Mouse (Mus musculus): ENCODE results near the gene Stard3. TPM values are rescaled to one million over a fixed set of nuclear protein-coding genes. Genes with fewer than 3 reads are reported as not detected.

Stard3 gene
- polyA plus RNA-seq, 1 experiment from 2014 or later: 39.8 TPM

Other genes with a start within 250 kb of the Stard3 start
- gene Fbxl20, start 208.0 kb upstream of the Stard3 start, polyA plus RNA-seq (2016; fragmentation: Nextera tagmentation; extraction: Ambion mirVana): 16.9 and 18.3 TPM in 2 replicates
- 77.9 and 78.5 TPM in 2 replicates for gene Med1, start 165.1 kb upstream of the Stard3 start, polyA plus RNA-seq (2016; fragmentation: Nextera tagmentation; extraction: Ambion mirVana)
- 12.7 and 13.0 TPM in 2 replicates for gene Cdk12, start 155.3 kb upstream of the Stard3 start, polyA plus RNA-seq (2016; fragmentation: Nextera tagmentation; extraction: Ambion mirVana)
- 0.14 TPM in 1 of 2 replicates, not detected in the other for gene Neurod2, start 28.7 kb upstream of the Stard3 start, polyA plus RNA-seq (2016; fragmentation: Nextera tagmentation; extraction: Ambion mirVana)
- gene Ppp1r1b, start 10.0 kb upstream of the Stard3 start, polyA plus RNA-seq (2016; fragmentation: Nextera tagmentation; extraction: Ambion mirVana): 0.23 and 0.41 TPM in 2 replicates
- 0.15 TPM in 1 of 2 replicates, not detected in the other for gene Tcap, start 25.4 kb downstream of the Stard3 start, polyA plus RNA-seq (2016; fragmentation: Nextera tagmentation; extraction: Ambion mirVana)
- not detected in 2 replicates for gene Pnmt, start 28.1 kb downstream of the Stard3 start, polyA plus RNA-seq (2016; fragmentation: Nextera tagmentation; extraction: Ambion mirVana)
- 10.0 and 10.1 TPM in 2 replicates for gene Pgap3, start 42.1 kb downstream of the Stard3 start, polyA plus RNA-seq (2016; fragmentation: Nextera tagmentation; extraction: Ambion mirVana)
- 18.9 and 21.9 TPM in 2 replicates for gene Erbb2, start 54.1 kb downstream of the Stard3 start, polyA plus RNA-seq (2016; fragmentation: Nextera tagmentation; extraction: Ambion mirVana)
- 91.2 and 94.3 TPM in 2 replicates for gene Mien1, start 80.6 kb downstream of the Stard3 start, polyA plus RNA-seq (2016; fragmentation: Nextera tagmentation; extraction: Ambion mirVana)
- 4.1 and 5.6 TPM in 2 replicates for gene Grb7, start 88.0 kb downstream of the Stard3 start, polyA plus RNA-seq (2016; fragmentation: Nextera tagmentation; extraction: Ambion mirVana)
- 0.07 TPM in 1 of 2 replicates, not detected in the other for gene Ikzf3, start 187.7 kb downstream of the Stard3 start, polyA plus RNA-seq (2016; fragmentation: Nextera tagmentation; extraction: Ambion mirVana)
- 0.26 and 0.66 TPM in 2 replicates for gene Zpbp2, start 192.7 kb downstream of the Stard3 start, polyA plus RNA-seq (2016; fragmentation: Nextera tagmentation; extraction: Ambion mirVana)
- gene Ormdl3, start 229.0 kb downstream of the Stard3 start, polyA plus RNA-seq (2016; fragmentation: Nextera tagmentation; extraction: Ambion mirVana): 62.8 and 65.6 TPM in 2 replicates
- gene Lrrc3c, start 239.9 kb downstream of the Stard3 start, polyA plus RNA-seq (2016; fragmentation: Nextera tagmentation; extraction: Ambion mirVana): not detected in 2 replicates